Mouse (Mus musculus): Measurements from ENCODE around the gene Nod1. TPM values are rescaled to one million over a fixed set of nuclear protein-coding genes. Genes with fewer than 3 reads are reported as not detected.

Gene Nod1
- polyA plus RNA-seq, 1 experiment from 2014 or later = 3.3 TPM

- no peaks in the 10 kb centered on the region for H3K4me1 ChIP-seq
- no peaks in the 10 kb centered on the region for H3K9me3 ChIP-seq
- H3K4me2 ChIP-seq (replicated peaks) = no peak overlapping the region
- ATAC-seq (ENCODE audit: low FRiP score, low read depth) = no peak
- H3K4me3 ChIP-seq = no peak overlapping the region
- H3K27ac ChIP-seq = no peak overlapping the region
- WGBS = 74% methylated on average over 4 of the region's 4 CpGs
- no peaks in the 10 kb centered on the region for H3K36me3 ChIP-seq
- H3K27me3 ChIP-seq (replicated peaks) = no peaks in the 10 kb centered on the region
- H3K9ac ChIP-seq = no peak overlapping the region
Measured at GRCm38 (mm10) chr6:55003559-55003958, 31.1 kb upstream of the Nod1 start.

- H3K4me2 ChIP-seq (replicated peaks) = no peak overlapping the region
- no peak overlapping the region for H3K4me3 ChIP-seq
- H3K36me3 ChIP-seq = no peaks in the 10 kb centered on the region
- H3K4me1 ChIP-seq = no peaks in the 10 kb centered on the region
- H3K9ac ChIP-seq = no peak overlapping the region
- no peak overlapping the region for H3K27ac ChIP-seq
- ATAC-seq (ENCODE audit: low FRiP score, low read depth) = no peak
- H3K27me3 ChIP-seq (replicated peaks) = no peaks in the 10 kb centered on the region
- WGBS = 71% methylated on average over 4 of the region's 4 CpGs
- H3K9me3 ChIP-seq = no peaks in the 10 kb centered on the region
Measured at GRCm38 (mm10) chr6:55002438-55002837, 30.0 kb upstream of the Nod1 start.

- Histone ChIP-seq H3K4me3 (no peak overlapping the region), H3K27ac (no peak overlapping the region), H3K4me2 (replicated peaks) (no peak overlapping the region), H3K27me3 (replicated peaks) (no peaks in the 10 kb centered on the region), H3K4me1 (no peaks in the 10 kb centered on the region), H3K36me3 (no peaks in the 10 kb centered on the region), H3K9ac (no peak overlapping the region), H3K9me3 (no peaks in the 10 kb centered on the region)
- no peak for ATAC-seq (ENCODE audit: low FRiP score, low read depth)
- WGBS = 86% methylated on average over 4 of the region's 4 CpGs
Measured at GRCm38 (mm10) chr6:55001320-55001719, 28.9 kb upstream of the Nod1 start.

- no peaks in the 10 kb centered on the region for H3K4me1 ChIP-seq
- no peaks in the 10 kb centered on the region for H3K27me3 ChIP-seq (replicated peaks)
- ATAC-seq (ENCODE audit: low FRiP score, low read depth) = no peak
- H3K9ac ChIP-seq = no peak overlapping the region
- H3K9me3 ChIP-seq = no peaks in the 10 kb centered on the region
- H3K36me3 ChIP-seq = no peaks in the 10 kb centered on the region
- no peak overlapping the region for H3K4me3 ChIP-seq
- no peak overlapping the region for H3K4me2 ChIP-seq (replicated peaks)
- no peak overlapping the region for H3K27ac ChIP-seq
- WGBS = 85% methylated on average over 6 of the region's 6 CpGs
Measured at GRCm38 (mm10) chr6:54997726-54998125, 25.3 kb upstream of the Nod1 start.

GRCm38 (mm10) chr6:54996361-54996760 is 23.9 kb upstream of the Nod1 start:
- Histone ChIP-seq H3K4me1 (peaks cover 7% of the 10 kb centered on the region; the same call in 1 of the 2 replicates), H3K27ac (no peak overlapping the region), H3K27me3 (replicated peaks) (no peaks in the 10 kb centered on the region), H3K9ac (no peak overlapping the region), H3K9me3 (no peaks in the 10 kb centered on the region), H3K36me3 (no peaks in the 10 kb centered on the region), H3K4me3 (no peak overlapping the region), H3K4me2 (replicated peaks) (no peak overlapping the region)
- no peak for ATAC-seq (ENCODE audit: low FRiP score, low read depth)
- 92% methylated on average over 3 of the region's 3 CpGs for WGBS

- peaks cover 7% of the 10 kb centered on the region; the same call in 1 of the 2 replicates for H3K4me1 ChIP-seq
- peak within 1 kb of the TSS; percentile 44 for H3K9ac ChIP-seq
- H3K4me2 ChIP-seq (replicated peaks) = peak within 1 kb of the TSS; percentile 66
- WGBS = under 1% methylated on average over 41 of the region's 41 CpGs
- no peaks in the 10 kb centered on the region for H3K27me3 ChIP-seq (replicated peaks)
- peak; percentile 100 for ATAC-seq (ENCODE audit: low FRiP score, low read depth)
- no peaks in the 10 kb centered on the region for H3K9me3 ChIP-seq
- H3K27ac ChIP-seq = no peak within 1 kb of the TSS
- no peaks in the 10 kb centered on the region for H3K36me3 ChIP-seq
- peak within 1 kb of the TSS; percentile 49 for H3K4me3 ChIP-seq
Measured at GRCm38 (mm10) chr6:54992734-54993260, 20.4 kb upstream of the Nod1 start, which contains the start of gene Ggct. Ggct (minus strand) TSS chr6:54992950.

GRCm38 (mm10) chr6:54992141-54992540 is 19.7 kb upstream of the Nod1 start:
- WGBS = 10% methylated on average over 7 of the region's 7 CpGs
- Histone ChIP-seq H3K27ac (no peak overlapping the region), H3K36me3 (no peaks in the 10 kb centered on the region), H3K4me3 (peak overlapping the region; percentile 49), H3K27me3 (replicated peaks) (no peaks in the 10 kb centered on the region), H3K9ac (peak overlapping the region; percentile 44), H3K4me2 (replicated peaks) (peak overlapping the region; percentile 66), H3K9me3 (no peaks in the 10 kb centered on the region), H3K4me1 (peaks cover 7% of the 10 kb centered on the region; the same call in 1 of the 2 replicates)
- ATAC-seq (ENCODE audit: low FRiP score, low read depth) = no peak

GRCm38 (mm10) chr6:54991189-54991588 is 18.8 kb upstream of the Nod1 start:
- no peak for ATAC-seq (ENCODE audit: low FRiP score, low read depth)
- Histone ChIP-seq H3K9ac (no peak overlapping the region), H3K27me3 (replicated peaks) (no peaks in the 10 kb centered on the region), H3K4me1 (peaks cover 7% of the 10 kb centered on the region; the same call in 1 of the 2 replicates), H3K9me3 (no peaks in the 10 kb centered on the region), H3K27ac (no peak overlapping the region), H3K36me3 (no peaks in the 10 kb centered on the region), H3K4me3 (no peak overlapping the region), H3K4me2 (replicated peaks) (no peak overlapping the region)
- WGBS = 94% methylated on average over 2 of the region's 2 CpGs

- Histone ChIP-seq H3K36me3 (peaks cover 4% of the 10 kb centered on the region; the same call in 1 of the 2 replicates), H3K4me3 (no peak overlapping the region), H3K4me2 (replicated peaks) (no peak overlapping the region), H3K27ac (no peak overlapping the region), H3K4me1 (peaks cover 7% of the 10 kb centered on the region; the same call in 1 of the 2 replicates), H3K9me3 (no peaks in the 10 kb centered on the region), H3K9ac (no peak overlapping the region), H3K27me3 (replicated peaks) (no peaks in the 10 kb centered on the region)
- WGBS = 97% methylated on average over 6 of the region's 6 CpGs
- no peak for ATAC-seq (ENCODE audit: low FRiP score, low read depth)
Measured at GRCm38 (mm10) chr6:54988141-54988540, 15.7 kb upstream of the Nod1 start.

- Histone ChIP-seq H3K9ac (no peak overlapping the region), H3K27ac (no peak overlapping the region), H3K4me2 (replicated peaks) (no peak overlapping the region), H3K4me3 (no peak overlapping the region), H3K4me1 (no peaks in the 10 kb centered on the region), H3K36me3 (peaks cover 4% of the 10 kb centered on the region; the same call in 1 of the 2 replicates), H3K27me3 (replicated peaks) (no peaks in the 10 kb centered on the region), H3K9me3 (no peaks in the 10 kb centered on the region)
- ATAC-seq (ENCODE audit: low FRiP score, low read depth) = no peak
- WGBS = 95% methylated on average over 8 of the region's 8 CpGs
Measured at GRCm38 (mm10) chr6:54984096-54984495, 11.7 kb upstream of the Nod1 start.

GRCm38 (mm10) chr6:54983526-54984050 is 11.2 kb upstream of the Nod1 start:
- WGBS = 92% methylated on average over 4 of the region's 4 CpGs

GRCm38 (mm10) chr6:54979426-54979825 is 7.0 kb upstream of the Nod1 start:
- Histone ChIP-seq H3K4me1 (no peaks in the 10 kb centered on the region), H3K9ac (no peak overlapping the region), H3K4me3 (no peak overlapping the region), H3K36me3 (no peaks in the 10 kb centered on the region), H3K9me3 (no peaks in the 10 kb centered on the region), H3K27ac (no peak overlapping the region), H3K4me2 (replicated peaks) (no peak overlapping the region), H3K27me3 (replicated peaks) (peaks cover 3% of the 10 kb centered on the region; the same call in 1 of the 2 replicates)
- no peak for ATAC-seq (ENCODE audit: low FRiP score, low read depth)
- 95% methylated on average over 6 of the region's 6 CpGs for WGBS

More at GRCm38 (mm10) chr6:54983526-54984050, 11.2 kb upstream of the Nod1 start:
- H3K9ac ChIP-seq = no peak overlapping the region
- H3K4me2 ChIP-seq (replicated peaks) = no peak overlapping the region
- no peak overlapping the region for H3K27ac ChIP-seq
- no peaks in the 10 kb centered on the region for H3K27me3 ChIP-seq (replicated peaks)
- no peaks in the 10 kb centered on the region for H3K4me1 ChIP-seq
- no peak overlapping the region for H3K4me3 ChIP-seq
- peaks cover 4% of the 10 kb centered on the region; the same call in 1 of the 2 replicates for H3K36me3 ChIP-seq
- no peak for ATAC-seq (ENCODE audit: low FRiP score, low read depth)
- H3K9me3 ChIP-seq = no peaks in the 10 kb centered on the region

- Histone ChIP-seq H3K27me3 (replicated peaks) (peaks cover 17% of the 10 kb centered on the region), H3K4me2 (replicated peaks) (no peak overlapping the region), H3K4me1 (peaks cover 6% of the 10 kb centered on the region; the same call in 1 of the 2 replicates), H3K36me3 (no peaks in the 10 kb centered on the region), H3K27ac (no peak overlapping the region), H3K9ac (no peak overlapping the region), H3K9me3 (no peaks in the 10 kb centered on the region), H3K4me3 (no peak overlapping the region)
- WGBS = 77% methylated on average over 1 of the region's 1 CpGs
- no peak for ATAC-seq (ENCODE audit: low FRiP score, low read depth)
Measured at GRCm38 (mm10) chr6:54975616-54976015, 3.2 kb upstream of the Nod1 start.
